In genomic region chr12:55473250-55474208, GRCm38 (mm10) we compare ENCODE assay signal across 9 mouse cellular contexts. TPM values are rescaled to one million over a fixed set of nuclear protein-coding genes. Genes with fewer than 3 reads are reported as not detected.
A peak's percentile ranks its signal among the peaks of the same experiment; 100 is the strongest.
DNase-seq lines count a peak whose midpoint lies in the region; ATAC-seq lines count a peak whose summit lies in the region.
"Had no signal": no experiment of that assay in that cellular context is flagged by ENCODE, and none has a peak within 500 bp of the region (broad histone marks: within the 10 kb centered on the region; RNA-seq: fewer than 3 reads in every experiment).

No protein-coding gene starts in this region.

- no peak overlapping the region for H3K4me2 ChIP-seq in hindbrain, embryonic 14.5 days (replicated peaks)

- H3K4me1 ChIP-seq in hindbrain, embryonic 10.5 days (replicated peaks) = peaks cover 43% of the 10 kb centered on the region
- H3K4me1 ChIP-seq in hindbrain, embryonic 14.5 days (replicated peaks; ENCODE audit: control insufficient read depth, insufficient read depth, low read length) = no peaks in the 10 kb centered on the region
- H3K4me1 ChIP-seq in brown adipose tissue, adult 24 weeks (ENCODE audit: control insufficient read depth, insufficient read depth, insufficient read length, low read length) = peaks cover 36% of the 10 kb centered on the region

- WGBS in hindbrain, embryonic 10.5 days = 18% methylated on average over 8 of the region's 8 CpGs
- WGBS in hindbrain, embryonic 14.5 days = 20% methylated on average over 8 of the region's 8 CpGs

- H3K9ac ChIP-seq in hindbrain, embryonic 14.5 days = no peak overlapping the region

- no peak for ATAC-seq in hindbrain, embryonic 14.5 days (ENCODE audit: low FRiP score)
- peak; percentile 76 for ATAC-seq in monocyte, adult 5-6 weeks (replicated peaks; ENCODE audit: insufficient number of reproducible peaks, low FRiP score, low TSS enrichment, poor library complexity, severe bottlenecking)

- no peaks in the 10 kb centered on the region for H3K9me3 ChIP-seq in hindbrain, embryonic 10.5 days
- no peaks in the 10 kb centered on the region for H3K9me3 ChIP-seq in hindbrain, embryonic 14.5 days (ENCODE audit: control insufficient read depth, low read length)

- H3K27ac ChIP-seq in hindbrain, embryonic 10.5 days = peak overlapping the region; percentile 69
- no peak overlapping the region for H3K27ac ChIP-seq in hindbrain, embryonic 14.5 days
- peak overlapping the region; percentile 68 for H3K27ac ChIP-seq in brown adipose tissue, adult 24 weeks (replicated peaks; ENCODE audit: low read depth, low read length)

- intact Hi-C loops in heart, postnatal 10 days (cut with DNase I) = no loop called here

- H3K4me3 ChIP-seq in hindbrain, embryonic 10.5 days = no peak overlapping the region
- no peak overlapping the region for H3K4me3 ChIP-seq in hindbrain, embryonic 14.5 days (replicated peaks; ENCODE audit: low read length)
- H3K4me3 ChIP-seq in brown adipose tissue, adult 24 weeks (ENCODE audit: insufficient read depth, low read depth, low read length) = peak overlapping the region; percentile 19; the same call in 1 of the 2 replicates

- no peaks in the 10 kb centered on the region for H3K36me3 ChIP-seq in hindbrain, embryonic 10.5 days
- no peaks in the 10 kb centered on the region for H3K36me3 ChIP-seq in hindbrain, embryonic 14.5 days (replicated peaks; ENCODE audit: control insufficient read depth, insufficient read depth)

- H3K27me3 ChIP-seq in hindbrain, embryonic 10.5 days (ENCODE audit: insufficient read depth, poor library complexity, severe bottlenecking) = peaks cover 39% of the 10 kb centered on the region
- H3K27me3 ChIP-seq in hindbrain, embryonic 14.5 days (ENCODE audit: control insufficient read depth, insufficient read depth, low read length) = no peaks in the 10 kb centered on the region
- H3K27me3 ChIP-seq: CH12.LX had no signal

- DNase-seq in hindbrain, embryonic 10.5 days (ENCODE audit: low spot score) = peak; percentile 35
- no peak for DNase-seq in hindbrain, embryonic 14.5 days (ENCODE audit: low spot score)
- DNase-seq in heart, postnatal 10 days = peak; percentile 71 to 77
- peak; percentile 88 to 93 for DNase-seq in kidney, postnatal 36 days
- no peak for DNase-seq in right cerebral cortex, postnatal 10 days (ENCODE audit: low spot score in 2 of 2)
- no peak for DNase-seq in cerebellum, postnatal 36 days

RNA-seq across cellular contexts. Expression of gene Nfkbia, which starts 18.9 kb away (rescaled TPM):
- polyA plus RNA-seq in hindbrain, embryonic 10.5 days (2016; fragmentation: Nextera tagmentation; extraction: Ambion mirVana) = 33.8 and 37.1 TPM in 2 replicates
- polyA plus RNA-seq in hindbrain, embryonic 14.5 days (2014; fragmentation: Nextera tagmentation; extraction: Ambion mirVana) = 59.7 and 63.9 TPM in 2 replicates
- 29.4 and 35.2 TPM in 2 replicates for polyA plus RNA-seq in brown adipose tissue, adult 24 weeks (2012; ENCODE audit: insufficient read depth, insufficient read length, missing spikeins)
- total RNA-seq in heart, postnatal 10 days (2021) = 10 to 100 TPM; 45.7 to 65.3 TPM
- 223 to 481 TPM (median 360 TPM) in 3 replicates for total RNA-seq in monocyte, adult 5-6 weeks (2017)

Comparison
In these comparisons a context has a peak if more than half of its experiments do, and no peak if none do; other contexts are left out.
1. DNase-seq: peak in hindbrain, embryonic 10.5 days (single experiment), heart, postnatal 10 days (2 of 2) and kidney, postnatal 36 days (2 of 2); none in hindbrain, embryonic 14.5 days (single experiment), right cerebral cortex, postnatal 10 days (0 of 2) and cerebellum, postnatal 36 days (0 of 2).